Mouse (Mus musculus) cerebellum, adult 2 months (tissue): ENCODE results near the gene Kiss1r. TPM values are rescaled to one million over a fixed set of nuclear protein-coding genes. Genes with fewer than 3 reads are reported as not detected.

Experiments used
- DNase-seq, 2 experiments: peaks; one replicate each; pipeline ENCODE4 v3.0.0; 2021
- H3K27ac ChIP-seq: fragments of 200-500 bp; 2 replicates; pipeline ENCODE4 v1.5.1; 2012; ENCODE audit warnings: low read length, control low read depth, inconsistent platforms; ENCODE audit not compliant: insufficient read depth
- H3K27me3 ChIP-seq: fragments of 200-500 bp; 2 replicates; pipeline ENCODE4 v1.6.1; 2012; ENCODE audit warnings: inconsistent platforms, mild to moderate bottlenecking, low read length, moderate library complexity; ENCODE audit not compliant: control insufficient read depth, insufficient read depth
- H3K4me1 ChIP-seq: fragments of 200-500 bp; 2 replicates; pipeline ENCODE4 v1.6.1; 2011; ENCODE audit warnings: low read length; ENCODE audit not compliant: control insufficient read depth, insufficient read depth
- H3K4me3 ChIP-seq: fragments of 200-500 bp; replicated peaks from 2 replicates; pipeline ENCODE3; 2011; ENCODE audit warnings: mild to moderate bottlenecking, low read depth, low read length, control low read depth; ENCODE audit not compliant: insufficient read depth
- CTCF ChIP-seq: fragments of 200-500 bp; IDR thresholded peaks from 2 replicates; pipeline ENCODE4 v1.5.1; 2011; ENCODE audit warnings: low read depth, mild to moderate bottlenecking, control low read depth, low read length, moderate library complexity, borderline replicate concordance; ENCODE audit not compliant: insufficient read depth
- POLR2A ChIP-seq: fragments of 200-500 bp; IDR thresholded peaks from 2 replicates; pipeline ENCODE4 v1.6.1; 2011; ENCODE audit warnings: low read length, control low read depth, borderline replicate concordance; ENCODE audit not compliant: insufficient read depth
- WGBS: fragments of 180-500 bp; shearing (Covaris S2); methylation state at CpG from one replicate; pipeline ENCODE4 v1.1.7; 2018; 5-methylcytosine and 5-hydroxymethylcytosine counted together
- polyA plus RNA-seq: library from polyadenylated mRNA; depleted of rRNA; stranded (reverse); fragments of >200 nt; gene quantifications from 2 replicates; pipeline ENCODE4 v1.2.3, GENCODE M21; 2012

Gene Kiss1r
- polyA plus RNA-seq, 1 experiment, result 12.8 TPM

GRCm38 (mm10) chr10:79906712-79907111 lies 10.1 kb upstream of the Kiss1r start:
- Histone ChIP-seq H3K27me3 (no peaks in the 10 kb centered on the region), H3K4me3 (no peak overlapping the region), H3K27ac (no peak overlapping the region), H3K4me1 (peaks cover 8% of the 10 kb centered on the region)
- no peak for TF ChIP-seq CTCF
- TF ChIP-seq POLR2A, result no peak
- no peak for DNase-seq
- 90% methylated on average over 9 of the region's 9 CpGs for WGBS

- Histone ChIP-seq H3K4me3 (no peak overlapping the region), H3K27ac (no peak overlapping the region), H3K27me3 (no peaks in the 10 kb centered on the region), H3K4me1 (peaks cover 8% of the 10 kb centered on the region)
- WGBS, result 94% methylated on average over 10 of the region's 10 CpGs
- no peak for DNase-seq
- TF ChIP-seq CTCF (no peak), POLR2A (no peak)
These were observed 9.4 kb upstream of the Kiss1r start for GRCm38 (mm10) chr10:79907415-79907814.

DNA sequence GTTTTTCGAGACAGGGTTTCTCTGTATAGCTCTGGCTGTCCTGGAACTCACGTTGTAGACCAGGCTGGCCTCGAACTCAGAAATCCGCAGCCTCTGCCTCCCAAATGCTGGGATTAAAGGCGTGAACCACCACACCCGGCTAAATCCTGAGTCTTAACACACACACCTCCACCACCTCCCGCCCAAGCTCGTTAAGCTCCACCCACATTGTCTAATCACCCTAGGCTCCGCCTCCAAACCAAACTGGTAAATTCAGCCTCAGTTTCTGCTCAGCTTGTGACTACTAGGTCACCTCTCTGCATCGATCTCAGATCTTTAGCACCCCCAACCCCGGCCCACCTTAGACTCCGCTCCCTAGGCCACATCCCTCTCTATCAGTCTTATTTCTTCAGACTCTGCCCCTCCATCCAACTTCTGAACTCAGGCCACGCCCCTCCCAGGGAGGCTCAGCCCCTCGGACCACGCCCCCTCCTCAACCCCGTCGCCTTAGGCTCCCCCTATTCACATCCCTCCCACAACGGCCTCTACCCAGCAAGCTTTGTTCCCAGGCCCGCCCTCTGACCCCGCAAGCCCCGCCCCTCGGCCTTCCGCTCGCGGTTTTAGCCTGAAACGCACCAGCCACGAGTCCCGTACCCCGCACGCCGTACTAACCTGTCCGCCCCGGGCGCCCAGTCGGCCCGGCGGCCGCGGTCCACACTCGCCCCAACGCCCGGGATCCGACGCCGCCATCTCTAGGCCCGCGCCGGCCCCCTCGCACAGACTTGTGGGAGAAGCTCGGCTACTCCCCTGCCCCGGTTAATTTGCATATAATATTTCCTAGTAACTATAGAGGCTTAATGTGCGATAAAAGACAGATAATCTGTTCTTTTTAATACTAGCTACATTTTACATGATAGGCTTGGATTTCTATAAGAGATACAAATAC lies 8.3 kb upstream of the Kiss1r start, which contains the start of gene Med16:
Gene Med16, minus strand, starts transcription at position 757 of the 925 bp plus-strand sequence.
- peak; percentile 94 to 98 for DNase-seq
- H3K4me1 ChIP-seq, result peaks cover 8% of the 10 kb centered on the region
- TF ChIP-seq CTCF (no peak), POLR2A (peak; percentile 47; the same call in 1 of the 2 replicates)
- no peaks in the 10 kb centered on the region for H3K27me3 ChIP-seq
- 1% methylated on average over 52 of the region's 52 CpGs for WGBS
- H3K27ac ChIP-seq, result peak within 1 kb of the TSS; percentile 93
- H3K4me3 ChIP-seq, result peak within 1 kb of the TSS; percentile 78

DNA sequence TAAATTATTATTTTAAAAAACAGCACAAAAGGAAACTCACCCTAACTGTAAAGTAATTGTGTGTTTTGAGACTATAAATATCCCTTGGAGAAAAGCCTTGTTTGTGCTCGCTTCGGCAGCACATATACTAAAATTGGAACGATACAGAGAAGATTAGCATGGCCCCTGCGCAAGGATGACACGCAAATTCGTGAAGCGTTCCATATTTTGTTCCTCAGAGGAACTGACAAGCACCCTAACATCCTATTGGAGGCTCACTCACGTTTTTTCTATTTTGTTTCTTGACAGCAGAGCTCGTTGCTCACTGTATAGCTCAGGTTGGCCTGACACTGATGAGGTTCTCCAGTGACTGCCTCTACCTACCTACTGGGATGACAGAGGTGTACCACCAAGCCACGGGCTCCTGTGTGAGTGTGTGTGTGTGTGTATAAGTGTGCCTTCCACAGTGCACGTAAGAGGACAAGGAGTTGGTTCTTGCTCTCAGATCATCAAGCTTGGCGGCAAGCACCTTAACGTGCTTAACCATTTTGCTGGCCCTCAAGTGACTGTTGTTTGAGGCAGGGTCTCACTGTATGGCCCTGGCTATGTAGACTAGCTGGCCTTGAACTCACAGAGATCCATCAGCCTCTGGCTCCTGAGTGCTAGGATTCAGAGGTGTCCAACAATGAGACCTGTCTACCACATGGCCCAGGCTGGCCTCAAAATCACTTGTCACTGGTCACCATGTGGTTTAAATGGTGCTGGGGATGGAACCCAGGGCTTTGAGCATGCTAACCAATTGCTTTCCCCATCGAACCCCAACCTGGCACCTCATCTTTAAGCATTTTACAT lies 7.5 kb upstream of the Kiss1r start:
- peaks cover 14% of the 10 kb centered on the region for H3K4me1 ChIP-seq
- H3K4me3 ChIP-seq, result peak overlapping the region; percentile 78
- DNase-seq, result peak; percentile 62 to 73
- 0 out of 2 replicates have a peak, but pooled peaks have one; percentile 16 for TF ChIP-seq POLR2A
- no peak for TF ChIP-seq CTCF
- WGBS, result 18% methylated on average over 14 of the region's 14 CpGs
- H3K27ac ChIP-seq, result peak overlapping the region; percentile 82
- no peaks in the 10 kb centered on the region for H3K27me3 ChIP-seq

DNA sequence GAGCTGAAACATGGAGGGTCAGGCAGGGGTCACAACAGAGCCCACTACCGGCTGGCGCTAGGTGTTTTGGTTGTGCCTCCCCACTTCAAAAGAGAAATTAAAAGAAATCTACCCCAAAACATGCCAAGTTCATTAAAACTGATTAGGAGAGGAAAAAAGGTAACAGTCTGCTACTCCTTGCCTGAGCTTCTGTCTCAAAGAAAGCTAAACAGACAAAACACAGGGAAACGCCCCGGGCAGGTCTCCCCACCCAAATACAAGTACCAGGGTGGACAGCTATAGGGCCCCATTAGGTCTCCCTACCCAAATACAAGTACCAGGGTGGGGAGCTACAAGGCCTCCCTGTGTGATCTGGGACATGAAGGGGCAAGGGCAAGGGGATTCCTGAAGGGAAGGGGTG lies 6.2 kb upstream of the Kiss1r start, which contains the start of gene Gm26602:
Gene Gm26602, plus strand, starts transcription at position 301 of the 400 bp plus-strand sequence.
- Histone ChIP-seq H3K4me1 (peaks cover 21% of the 10 kb centered on the region), H3K4me3 (no peak within 1 kb of the TSS), H3K27ac (no peak within 1 kb of the TSS; the same call in 1 of the 2 replicates), H3K27me3 (no peaks in the 10 kb centered on the region)
- TF ChIP-seq CTCF (no peak), POLR2A (no peak)
- no peak for DNase-seq
- 99% methylated on average over 4 of the region's 4 CpGs for WGBS

- DNase-seq, result no peak
- H3K27ac ChIP-seq, result no peak overlapping the region
- no peak overlapping the region for H3K4me3 ChIP-seq
- WGBS, result 83% methylated on average over 20 of the region's 20 CpGs
- H3K4me1 ChIP-seq, result peaks cover 22% of the 10 kb centered on the region
- TF ChIP-seq POLR2A (no peak), CTCF (no peak)
- H3K27me3 ChIP-seq, result no peaks in the 10 kb centered on the region
These were observed 4.4 kb upstream of the Kiss1r start for GRCm38 (mm10) chr10:79912412-79912811.

GRCm38 (mm10) chr10:79914131-79914947 lies 2.4 kb upstream of the Kiss1r start:
- DNase-seq, result no peak
- 35% methylated on average over 11 of the region's 11 CpGs for WGBS
- no peak overlapping the region for H3K4me3 ChIP-seq
- H3K27me3 ChIP-seq, result no peaks in the 10 kb centered on the region
- TF ChIP-seq CTCF (no peak), POLR2A (no peak)
- H3K27ac ChIP-seq, result no peak overlapping the region
- H3K4me1 ChIP-seq, result peaks cover 20% of the 10 kb centered on the region
